Mouse (Mus musculus): Measurements from ENCODE around the gene Kcna3. TPM values are rescaled to one million over a fixed set of nuclear protein-coding genes. Genes with fewer than 3 reads are reported as not detected.

The Kcna3 gene
- polyA plus RNA-seq (2015; fragmentation: Nextera tagmentation; extraction: Ambion mirVana), result 0.98 and 1.7 TPM in 2 replicates

DNA sequence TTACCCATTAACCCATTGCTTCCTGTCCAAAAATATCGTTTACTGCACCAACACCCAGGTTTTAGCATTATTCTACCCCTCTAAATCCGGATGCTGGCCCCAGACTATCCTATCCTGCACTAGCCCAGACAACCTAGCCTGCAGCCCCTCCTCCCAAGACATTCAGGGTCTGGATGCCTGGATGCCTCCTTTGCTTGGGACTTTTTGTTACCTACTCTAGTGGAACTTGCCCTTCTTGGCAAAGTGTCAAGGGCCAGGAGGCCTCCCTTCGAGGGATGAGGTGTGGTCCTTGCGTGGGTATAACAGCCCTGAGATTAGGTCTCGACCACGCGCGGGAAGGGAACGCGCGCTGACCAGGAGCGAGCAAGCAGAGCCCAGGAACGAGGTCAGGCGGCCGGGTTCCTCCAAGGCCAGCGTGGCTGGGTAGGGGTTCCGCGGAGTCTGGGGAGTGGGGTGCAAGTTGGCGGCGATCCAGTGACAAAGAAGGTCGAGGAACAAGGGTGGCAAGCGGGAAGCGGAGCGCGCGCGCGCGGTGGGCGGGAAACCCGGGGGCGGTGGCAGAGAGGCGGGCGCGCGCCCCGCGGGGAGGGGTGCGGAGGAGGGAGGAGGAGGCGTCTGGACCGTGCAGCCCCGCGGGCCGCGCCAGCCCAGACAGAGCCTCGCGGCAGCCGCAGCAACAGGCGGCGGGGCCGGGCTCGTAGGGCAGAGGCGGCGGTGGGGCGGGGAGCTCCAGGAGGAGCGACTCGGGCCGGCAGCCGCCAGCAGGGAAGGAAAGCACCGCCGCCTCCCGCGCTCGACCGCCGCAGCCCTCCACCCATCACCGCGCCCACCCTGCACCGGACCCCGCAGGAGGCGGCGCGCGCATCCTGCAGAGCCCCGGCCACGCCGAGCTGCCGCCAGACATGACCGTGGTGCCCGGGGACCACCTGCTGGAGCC, at the start of gene Kcna3:
Gene Kcna3, plus strand, starts transcription at position 649 of the 937 bp plus-strand sequence.

Other genes starting within 250 kb of the Kcna3 start
- gene Cd53, start 246.0 kb upstream of the Kcna3 start, polyA plus RNA-seq (2015; fragmentation: Nextera tagmentation; extraction: Ambion mirVana), result 25.0 and 38.6 TPM in 2 replicates
- not detected in 2 replicates for gene Olfr266, start 209.9 kb upstream of the Kcna3 start, polyA plus RNA-seq (2015; fragmentation: Nextera tagmentation; extraction: Ambion mirVana)
- gene Kcna2, start 65.0 kb downstream of the Kcna3 start, polyA plus RNA-seq (2015; fragmentation: Nextera tagmentation; extraction: Ambion mirVana), result 0.36 and 0.69 TPM in 2 replicates
- not detected in 2 replicates for gene Kcna10, start 146.9 kb downstream of the Kcna3 start, polyA plus RNA-seq (2015; fragmentation: Nextera tagmentation; extraction: Ambion mirVana)
- 5.7 and 151 TPM in 2 replicates for gene Cym, start 185.6 kb downstream of the Kcna3 start, polyA plus RNA-seq (2015; fragmentation: Nextera tagmentation; extraction: Ambion mirVana)
- not detected in 2 replicates for gene A630076J17Rik, start 194.4 kb downstream of the Kcna3 start, polyA plus RNA-seq (2015; fragmentation: Nextera tagmentation; extraction: Ambion mirVana)
- gene Prok1, start 203.5 kb downstream of the Kcna3 start, polyA plus RNA-seq (2015; fragmentation: Nextera tagmentation; extraction: Ambion mirVana), result 0.32 and 0.43 TPM in 2 replicates
- gene Lamtor5, start 242.7 kb downstream of the Kcna3 start, polyA plus RNA-seq (2015; fragmentation: Nextera tagmentation; extraction: Ambion mirVana), result 323 and 440 TPM in 2 replicates

Data from adrenal gland, postnatal 0 days (tissue).